Mouse (Mus musculus) layer of hippocampus, adult 11-12 months (tissue): ENCODE measurements around the gene Vamp2.

ENCODE experiments used
- DNase-seq: peaks from one replicate; pipeline ENCODE4 v3.0.0; 2022; ENCODE audit warnings: low spot score

The Vamp2 gene

GRCm38 (mm10) chr11:69099177-69099914 is 11.1 kb downstream of the Vamp2 start:
- no peak for DNase-seq

GRCm38 (mm10) chr11:69099915-69100345 is 11.6 kb downstream of the Vamp2 start:
- DNase-seq: peak; percentile 93

GRCm38 (mm10) chr11:69100639-69101360 is 12.5 kb downstream of the Vamp2 start:
- DNase-seq: no peak

- no peak for DNase-seq
Measured at GRCm38 (mm10) chr11:69101604-69102402, 13.5 kb downstream of the Vamp2 start.

- DNase-seq: peak; percentile 37
Measured at GRCm38 (mm10) chr11:69102403-69102725, 14.1 kb downstream of the Vamp2 start.

GRCm38 (mm10) chr11:69103121-69103520 is 14.8 kb downstream of the Vamp2 start:
- DNase-seq: no peak

GRCm38 (mm10) chr11:69103531-69104435 is 15.5 kb downstream of the Vamp2 start:
- peak; percentile 17 for DNase-seq

GRCm38 (mm10) chr11:69104487-69104886 is 16.2 kb downstream of the Vamp2 start:
- DNase-seq: no peak

GRCm38 (mm10) chr11:69105227-69105626 is 16.9 kb downstream of the Vamp2 start:
- no peak for DNase-seq

- no peak for DNase-seq
Measured at GRCm38 (mm10) chr11:69105796-69106195, 17.5 kb downstream of the Vamp2 start.

- no peak for DNase-seq
Measured at GRCm38 (mm10) chr11:69106299-69106698, 18.0 kb downstream of the Vamp2 start.

GRCm38 (mm10) chr11:69106842-69107241 is 18.6 kb downstream of the Vamp2 start:
- DNase-seq: no peak

GRCm38 (mm10) chr11:69107676-69108075 is 19.4 kb downstream of the Vamp2 start:
- no peak for DNase-seq

- DNase-seq: no peak
Measured at GRCm38 (mm10) chr11:69108223-69108622, 19.9 kb downstream of the Vamp2 start.

GRCm38 (mm10) chr11:69109032-69109900 is 21.0 kb downstream of the Vamp2 start:
- DNase-seq: no peak

GRCm38 (mm10) chr11:69110319-69111046 is 22.2 kb downstream of the Vamp2 start:
- DNase-seq: peak; percentile 92

GRCm38 (mm10) chr11:69111051-69111810 is 22.9 kb downstream of the Vamp2 start:
- no peak for DNase-seq

- no peak for DNase-seq
Measured at GRCm38 (mm10) chr11:69111865-69112264, 23.6 kb downstream of the Vamp2 start.

- DNase-seq: no peak
Measured at GRCm38 (mm10) chr11:69114018-69114417, 25.7 kb downstream of the Vamp2 start.
